Mouse (Mus musculus) kidney, postnatal 14 days (tissue): ENCODE measurements at regions not wholly inside any gene's neighbourhood (a gene's known extent, or its start where the extent isn't known, plus 50 kb on each side); places are given as distances from the start of the nearest gene placed in this dataset.
A peak's percentile ranks its signal among the peaks of the same experiment; 100 is the strongest.
"Not testable (repeated sequence)": the region's sequence is repeated elsewhere in the genome, so short reads cannot be mapped to it uniquely, and the experiment has no call there.

ENCODE experiments used
- DNase-seq: peaks from one replicate; pipeline ENCODE4 v3.0.0; 2022; ENCODE audit warnings: mixed read lengths

- no peak for DNase-seq
Observed at GRCm38 (mm10) chr17:94866630-94867029, 116.8 kb upstream of the Mettl4 start.

DNA sequence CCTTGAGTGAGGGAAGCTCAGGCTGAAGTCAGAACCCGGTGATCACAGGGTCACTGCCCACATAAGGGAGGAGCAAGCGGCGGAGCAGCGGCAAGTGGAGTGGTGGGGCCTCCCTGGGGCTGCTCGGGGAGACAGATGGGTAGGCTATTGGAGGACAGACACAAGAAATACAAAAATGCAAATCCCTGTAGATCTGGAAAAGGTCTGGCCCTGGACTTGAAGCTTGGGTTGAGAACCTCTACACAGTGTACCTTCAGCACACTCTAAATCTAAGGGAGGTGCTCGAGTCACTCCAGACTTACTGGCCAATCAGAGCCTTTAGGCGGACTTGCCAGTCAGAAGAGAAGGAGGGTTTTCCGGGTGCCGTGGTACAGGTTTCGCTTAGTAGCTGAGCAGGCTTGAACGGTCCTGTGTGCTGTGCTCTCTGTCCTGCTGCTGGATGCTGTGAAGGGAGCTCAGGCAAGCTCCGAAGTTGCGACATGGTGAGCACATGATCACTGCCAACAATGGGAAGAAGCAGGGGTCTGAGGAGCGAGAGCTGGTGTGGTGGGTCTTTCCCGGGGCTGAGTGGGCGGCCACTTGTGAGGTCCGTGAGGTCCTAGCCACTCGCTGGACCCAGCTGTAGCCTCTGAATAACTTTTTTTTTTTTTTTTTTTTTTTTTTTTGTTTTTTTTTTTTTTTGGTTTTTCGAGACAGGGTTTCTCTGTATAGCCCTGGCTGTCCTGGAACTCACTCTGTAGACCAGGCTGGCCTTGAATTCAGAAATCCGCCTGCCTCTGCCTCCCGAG, 114.9 kb upstream of the Mettl4 start:
- peak; percentile 82 for DNase-seq

DNA sequence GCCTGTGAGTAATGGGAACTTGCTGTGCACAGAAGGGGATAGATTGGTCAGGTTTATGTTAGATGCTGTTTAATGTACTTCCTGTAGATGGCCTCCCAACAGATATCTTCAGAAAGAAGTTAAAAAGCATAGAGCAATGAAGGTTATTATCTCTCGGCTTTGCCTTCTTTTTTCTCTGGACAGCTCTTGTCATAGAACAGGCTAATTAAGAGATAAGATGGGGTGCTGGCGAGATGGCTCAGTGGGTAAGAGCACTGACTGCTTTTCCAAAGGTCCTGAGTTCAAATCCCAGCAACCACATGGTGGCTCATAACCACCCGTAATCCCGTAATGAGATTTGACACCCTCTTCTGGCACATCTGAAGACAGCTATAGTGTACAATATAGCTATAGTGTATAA, 104.9 kb upstream of the Mettl4 start:
- DNase-seq, result not testable (repeated sequence)

DNA sequence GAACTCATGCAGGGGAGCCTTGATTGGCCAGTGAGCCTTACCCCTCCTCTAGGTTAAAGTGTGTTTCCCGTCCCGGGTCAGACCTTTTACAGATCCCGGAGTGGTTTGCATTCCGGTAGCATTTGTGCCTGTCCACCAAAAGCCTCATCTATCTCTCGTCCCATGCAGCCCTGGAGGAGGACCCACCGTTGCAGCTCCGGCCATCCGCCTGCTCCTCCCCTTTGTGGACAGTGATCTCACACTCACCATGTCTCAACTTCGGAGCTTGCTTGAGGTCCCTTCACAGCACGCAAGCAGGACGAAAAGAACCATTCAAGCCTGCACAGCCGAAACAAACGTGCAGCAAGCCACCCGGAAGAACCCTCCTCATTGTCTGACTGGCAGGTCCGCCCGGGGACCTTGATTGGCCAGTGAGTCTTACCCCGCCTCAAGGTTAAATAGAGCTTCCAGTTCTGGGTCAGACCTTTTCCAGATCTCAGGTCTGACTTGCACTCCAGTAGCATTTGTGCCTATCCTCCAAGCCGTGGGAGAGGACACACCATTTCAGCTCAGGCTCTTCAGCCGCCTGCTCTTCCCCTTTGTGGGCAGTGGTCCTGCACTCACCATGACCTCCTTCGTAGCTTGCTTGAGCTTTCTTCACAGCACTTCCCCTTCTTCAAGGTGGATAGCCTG, 84.8 kb upstream of the Mettl4 start:
- peak; percentile 88 for DNase-seq

- DNase-seq, result not testable (repeated sequence)
Observed at GRCm38 (mm10) chr17:94834067-94834445, 84.2 kb upstream of the Mettl4 start.

- not testable (repeated sequence) for DNase-seq
Observed at GRCm38 (mm10) chr17:94826415-94826814, 76.6 kb upstream of the Mettl4 start.

- DNase-seq, result no peak
Observed at GRCm38 (mm10) chr17:94808758-94809157, 58.9 kb upstream of the Mettl4 start.
